Mouse (Mus musculus) brain, embryonic 14.5 days (tissue): ENCODE results near the gene Zmiz1.

ENCODE experiments used
- CTCF ChIP-seq: fragments of 200-500 bp; IDR thresholded peaks from 2 replicates; pipeline ENCODE4 v1.5.1; 2012; ENCODE audit warnings: inconsistent platforms, mild to moderate bottlenecking, moderate library complexity, borderline replicate concordance; ENCODE audit not compliant: insufficient read depth, insufficient read length; ENCODE audit errors: extremely low read depth
- POLR2A ChIP-seq: fragments of 200-500 bp; IDR thresholded peaks from 2 replicates; pipeline ENCODE4 v1.6.1; 2012; ENCODE audit warnings: mild to moderate bottlenecking, inconsistent platforms, borderline replicate concordance; ENCODE audit not compliant: poor library complexity, insufficient read depth, insufficient read length, severe bottlenecking; ENCODE audit errors: extremely low read depth

GRCm38 (mm10) chr14:25467911-25468668, 9.1 kb downstream of the Zmiz1 start:
- TF ChIP-seq POLR2A, result no peak
- no peak for TF ChIP-seq CTCF
